Mouse (Mus musculus) kidney, adult 9 months (tissue): ENCODE results near the gene Capg.

Experiments used
- DNase-seq: peaks from one replicate; pipeline ENCODE4 v3.0.0; 2022

The Capg gene

DNA sequence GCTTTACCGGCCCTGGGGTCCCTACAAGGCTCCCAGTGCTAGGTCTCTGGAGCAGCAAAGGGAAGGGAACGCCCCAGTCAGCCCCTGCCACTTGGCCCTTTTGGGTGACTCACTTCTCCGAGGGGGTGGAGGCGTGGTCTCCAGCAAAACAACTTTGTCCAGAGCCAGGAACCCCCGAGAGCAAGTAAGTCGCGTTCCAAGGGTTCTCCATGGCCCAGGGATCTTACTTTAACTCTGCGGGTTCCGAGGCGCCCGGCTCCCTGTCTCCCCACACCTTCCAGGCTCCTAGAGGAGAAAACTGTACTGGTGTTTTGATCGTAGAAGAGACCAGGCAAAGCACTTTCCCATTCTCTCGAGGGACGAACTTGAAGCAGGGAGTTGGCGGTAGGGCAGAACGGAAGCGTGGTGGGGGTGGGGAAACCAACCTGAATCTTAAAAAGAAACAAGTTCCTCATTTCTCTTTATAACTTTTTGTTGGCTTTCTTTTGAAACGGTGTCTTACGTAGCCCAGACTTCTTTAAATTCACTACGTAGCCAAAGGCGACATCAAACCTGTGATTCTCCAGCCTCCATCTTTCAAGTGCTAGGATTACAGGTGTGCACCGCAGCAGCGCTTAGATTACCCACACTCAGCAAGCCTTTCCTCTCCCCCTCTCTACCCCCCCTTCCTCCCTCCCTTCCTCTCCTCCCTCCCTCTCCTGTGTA, at the start of gene Capg:
Capg (plus strand) TSS at position 109 of the 705 bp plus-strand sequence.
- DNase-seq, result peak; percentile 61

DNA sequence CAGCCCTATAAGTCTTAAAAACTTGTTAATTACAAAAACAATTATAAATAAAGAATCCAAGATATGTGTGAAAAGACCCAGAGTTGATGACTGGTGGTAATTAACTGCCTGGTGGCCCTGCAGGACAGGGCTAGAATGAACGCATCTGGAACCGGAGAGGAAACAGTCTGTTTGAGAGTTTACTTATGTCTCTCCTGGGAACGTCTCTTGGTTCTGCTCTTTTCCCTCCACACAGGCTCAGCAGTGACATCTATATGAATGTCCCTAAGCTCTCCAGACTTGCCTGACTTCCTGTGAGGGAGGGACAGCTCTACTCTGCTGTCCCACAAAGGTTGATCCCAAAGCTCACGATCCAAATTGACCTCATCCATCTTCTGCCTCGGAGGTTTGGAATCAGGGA, 45.2 kb upstream of the Capg start:
- no peak for DNase-seq

DNA sequence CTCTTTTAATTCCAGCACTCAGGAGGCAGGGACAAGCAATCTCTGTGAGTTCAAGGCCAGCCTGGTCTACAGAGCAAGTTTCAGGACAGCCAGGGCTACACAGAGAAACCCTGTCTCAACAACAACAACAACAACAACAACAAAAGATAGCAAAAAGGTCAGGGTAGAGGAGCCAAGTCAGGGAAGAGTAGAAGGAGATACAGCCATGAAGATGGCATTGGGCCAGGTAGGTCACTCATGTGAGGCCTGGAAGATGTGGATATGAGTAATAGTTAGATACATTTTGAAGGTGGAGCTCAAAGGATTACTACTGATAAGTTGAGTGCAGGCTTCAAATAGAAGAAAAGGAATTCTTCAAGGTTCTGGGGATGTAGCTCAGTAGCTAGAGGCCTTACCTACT, 40.9 kb upstream of the Capg start:
- no peak for DNase-seq

DNA sequence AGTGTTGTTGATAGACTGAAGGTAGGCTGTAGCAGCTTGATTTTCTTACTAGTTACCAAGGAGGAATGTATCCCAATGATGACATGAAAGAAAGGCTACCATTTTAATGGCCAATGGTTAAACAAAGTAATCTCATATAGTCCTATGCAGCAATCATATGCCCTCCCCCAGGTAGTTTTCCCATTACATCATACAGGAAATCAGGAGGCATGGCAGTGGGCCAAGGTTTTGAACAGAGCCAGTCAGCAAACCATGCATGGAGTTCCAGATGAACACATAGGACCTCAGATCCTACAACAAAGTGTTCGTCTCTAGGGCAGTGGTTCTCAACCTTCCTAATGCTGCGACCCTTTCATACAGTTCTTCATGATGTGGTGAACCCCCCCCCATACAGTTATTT, 40.3 kb upstream of the Capg start:
- DNase-seq, result peak; percentile 79

DNA sequence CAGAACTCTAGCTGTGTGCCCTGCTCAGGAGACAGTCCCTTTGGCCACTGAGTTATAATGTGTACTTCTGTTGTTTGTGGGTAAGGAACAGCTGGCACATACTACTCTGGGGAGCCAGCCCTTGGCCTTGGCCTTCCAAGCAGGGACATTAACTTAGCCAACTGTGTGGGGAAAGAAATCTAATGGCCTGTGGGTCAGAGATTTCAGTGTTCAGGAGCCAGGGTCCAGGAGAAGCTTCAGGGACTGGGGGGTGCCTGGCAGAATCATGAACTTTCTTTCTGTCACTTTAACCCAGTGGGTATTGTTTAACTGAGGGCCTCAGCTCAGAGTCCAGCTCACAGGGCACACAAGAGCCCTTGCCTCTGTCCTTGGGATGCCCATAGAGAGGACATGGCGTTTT, 38.1 kb upstream of the Capg start:
- DNase-seq, result peak; percentile 73

DNA sequence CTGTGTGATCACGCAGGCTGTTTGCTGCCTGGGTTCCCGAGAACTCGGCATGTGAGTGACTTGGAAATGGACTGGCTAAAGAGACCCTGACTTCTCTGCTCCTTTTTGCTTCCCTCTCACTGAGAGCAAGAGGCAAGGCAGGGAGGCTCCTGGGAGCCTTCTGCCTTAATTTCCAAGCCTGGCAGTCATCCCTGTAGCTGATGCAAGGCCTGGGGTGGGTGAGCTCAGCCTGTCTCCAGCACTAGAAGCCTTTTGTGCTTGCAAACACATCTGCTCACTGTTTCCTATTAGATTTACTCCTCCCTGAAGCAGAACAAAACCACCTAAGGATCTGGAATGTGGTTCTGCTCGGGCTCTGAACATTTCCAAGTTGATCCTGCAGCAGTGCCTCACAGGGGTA, 35.6 kb upstream of the Capg start:
- DNase-seq, result no peak

DNA sequence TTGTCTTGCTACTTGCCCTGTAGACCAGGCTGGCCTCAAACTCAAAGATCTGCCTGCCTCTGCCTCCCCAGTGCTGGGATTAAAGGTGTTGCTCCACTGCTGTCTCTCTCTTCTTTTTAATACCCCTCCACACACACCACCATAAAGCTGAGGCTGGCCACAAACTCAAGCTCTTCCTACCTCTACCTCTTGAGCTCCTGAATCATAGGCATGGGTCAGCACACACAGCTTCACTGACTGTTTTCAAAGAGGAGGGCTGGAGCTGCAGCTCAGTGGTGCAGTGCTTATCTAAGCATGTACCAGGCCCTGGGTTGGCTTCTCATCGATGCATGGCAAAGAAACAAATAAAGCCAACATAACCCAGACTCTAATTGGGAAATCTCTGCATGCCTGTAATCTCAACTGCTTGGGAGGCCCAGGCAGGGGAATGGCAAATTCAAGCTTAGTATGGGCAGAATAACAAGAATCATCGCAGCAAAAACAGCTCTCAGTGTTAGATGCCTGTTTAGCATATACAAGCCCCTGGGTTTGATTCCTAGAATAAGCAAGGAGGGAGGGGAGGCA, 34.2 kb upstream of the Capg start:
- no peak for DNase-seq

DNA sequence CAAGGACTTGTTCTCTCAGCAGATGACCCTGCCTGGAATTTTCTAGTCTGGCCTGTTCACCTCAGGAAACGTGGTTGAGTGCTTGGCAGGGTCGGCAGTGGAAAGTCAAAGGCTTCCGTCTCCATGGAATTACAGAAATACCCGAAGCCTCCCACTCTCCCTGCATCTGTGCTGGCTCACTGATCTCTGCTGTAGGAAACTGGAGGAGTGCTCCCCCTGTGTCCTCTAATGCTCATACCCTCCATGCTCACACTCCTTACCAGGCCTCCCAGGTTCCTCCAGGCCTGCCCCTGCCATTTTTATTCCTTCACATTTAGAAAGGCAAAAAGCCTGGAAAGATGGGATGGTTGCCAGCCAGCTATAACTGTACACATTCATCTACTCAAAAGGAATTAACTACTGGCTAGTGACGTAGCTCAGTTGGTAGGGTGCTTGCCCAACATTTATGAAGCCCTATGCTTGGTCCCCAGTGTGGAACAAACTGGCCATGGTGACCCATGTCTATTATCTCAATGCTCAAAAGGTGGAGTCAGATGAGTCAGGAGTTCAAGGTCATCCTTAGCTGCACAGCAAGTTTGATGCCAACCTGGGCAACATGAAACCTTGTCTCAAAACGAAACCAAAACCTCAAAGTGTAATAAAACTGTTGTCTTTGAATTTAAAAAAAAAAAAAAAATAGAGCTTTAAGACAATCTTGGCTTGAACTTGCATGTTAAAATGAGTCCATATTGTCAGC, 33.3 kb upstream of the Capg start:
- peak; percentile 54 for DNase-seq

DNA sequence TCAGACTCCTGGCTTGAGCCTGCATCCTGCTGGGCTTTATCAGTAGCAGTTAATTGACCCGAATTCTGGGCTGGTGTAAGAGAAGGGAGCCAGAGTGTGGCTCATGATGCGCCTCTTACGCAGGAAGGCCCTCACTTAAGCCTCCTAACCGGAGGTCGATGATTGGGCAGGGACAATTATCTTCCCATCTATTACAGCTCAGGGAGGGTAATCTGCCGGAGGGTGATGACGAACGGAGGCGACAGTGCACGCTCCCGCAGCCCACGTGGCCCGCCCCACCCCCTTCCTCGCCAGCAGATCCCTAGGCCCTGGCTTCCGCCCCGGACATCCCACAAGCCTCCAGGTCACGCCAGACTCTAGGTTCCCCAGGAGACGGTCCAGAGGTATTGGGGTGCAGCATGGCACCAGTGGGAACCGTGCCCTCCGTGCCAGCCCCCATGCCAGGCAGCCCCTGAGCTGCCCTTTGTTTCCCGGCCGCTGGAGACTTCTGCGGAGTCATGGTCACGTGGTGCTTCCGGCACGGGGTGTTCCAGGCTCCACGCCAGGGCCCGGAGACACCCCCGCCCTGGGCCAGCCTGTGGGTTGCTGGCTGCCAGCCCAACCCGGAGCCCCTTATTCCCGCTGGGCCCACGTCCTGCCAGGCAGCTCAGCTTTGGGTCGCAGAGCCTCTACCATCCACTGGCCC, 31.7 kb upstream of the Capg start:
- peak; percentile 94 for DNase-seq

DNA sequence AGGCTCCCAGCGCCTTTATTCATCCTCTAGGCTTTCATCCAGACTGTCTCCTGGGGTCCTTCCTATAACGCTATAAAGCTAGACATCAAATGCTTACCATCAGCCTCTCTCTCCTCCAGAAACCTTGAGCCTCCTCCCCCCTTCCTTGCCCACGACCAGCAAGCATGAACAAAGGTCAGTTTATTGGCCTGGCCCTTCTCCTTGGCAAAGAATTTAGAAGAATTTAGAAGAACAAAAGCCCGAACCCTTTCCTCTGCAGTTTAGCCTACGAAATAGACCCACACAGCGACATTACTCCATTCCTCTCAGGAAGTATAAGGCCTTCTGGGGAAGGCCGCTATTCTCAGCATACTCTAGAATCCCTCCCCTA, 31.1 kb upstream of the Capg start:
- DNase-seq, result no peak

DNA sequence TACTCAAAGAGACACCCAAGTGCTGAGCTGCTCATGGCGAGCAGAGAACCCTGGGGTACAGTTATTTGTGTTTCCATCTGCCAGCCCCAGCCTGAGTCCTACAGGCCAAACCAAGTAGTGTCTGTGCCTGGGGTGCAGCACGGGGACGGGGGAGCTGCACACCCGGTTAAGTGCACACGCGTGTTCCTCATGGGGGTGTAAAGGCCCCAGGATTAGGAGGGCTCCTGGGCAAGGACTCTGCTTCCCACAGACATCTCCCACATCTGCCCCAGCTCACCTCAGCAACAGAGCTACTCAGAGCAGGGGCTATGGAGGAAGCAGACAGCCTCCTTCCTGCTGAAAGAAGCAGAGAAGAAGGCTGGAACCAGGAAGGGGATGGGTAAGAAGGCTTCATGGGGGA, 28.5 kb upstream of the Capg start:
- DNase-seq, result no peak

DNA sequence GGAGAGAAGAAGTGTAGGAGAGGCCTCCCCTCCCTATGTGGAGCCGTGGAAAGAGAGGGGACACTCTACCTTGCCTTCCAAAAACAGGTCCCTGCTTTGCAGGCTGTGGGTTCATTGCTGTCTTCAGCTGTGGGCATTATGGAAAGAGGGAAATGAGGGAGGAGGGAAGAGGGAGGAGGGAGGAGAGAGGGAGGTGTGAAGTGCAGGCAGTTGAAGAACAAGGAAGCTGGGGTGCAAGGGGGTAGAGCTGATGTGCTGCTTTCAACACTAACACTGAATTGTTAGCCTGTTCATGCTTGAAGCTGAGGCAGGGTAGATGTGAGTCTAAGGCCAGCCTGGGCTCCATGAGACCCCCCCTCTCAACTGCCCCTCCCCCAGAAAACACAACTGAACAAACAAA, 25.3 kb upstream of the Capg start:
- DNase-seq, result no peak

DNA sequence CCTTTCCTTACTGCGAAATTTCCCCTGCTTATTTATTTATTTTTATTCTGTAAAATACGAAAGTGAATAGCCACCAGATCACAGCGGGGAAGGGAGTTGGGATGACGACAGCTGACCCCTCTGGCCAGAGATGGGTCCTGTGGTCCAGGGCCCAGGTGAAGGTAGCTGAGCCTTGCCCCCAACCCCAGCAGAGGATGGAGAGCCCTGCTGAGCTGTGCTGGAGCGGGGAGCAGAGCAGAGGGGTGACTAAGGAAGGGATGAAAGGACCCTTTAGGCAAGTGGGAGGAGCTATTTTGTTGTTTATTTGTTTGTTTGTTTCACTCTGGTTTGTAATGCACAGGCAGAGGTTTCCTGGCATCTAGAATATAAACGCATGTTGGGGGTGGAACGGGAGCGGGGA, 24.9 kb upstream of the Capg start:
- no peak for DNase-seq

DNA sequence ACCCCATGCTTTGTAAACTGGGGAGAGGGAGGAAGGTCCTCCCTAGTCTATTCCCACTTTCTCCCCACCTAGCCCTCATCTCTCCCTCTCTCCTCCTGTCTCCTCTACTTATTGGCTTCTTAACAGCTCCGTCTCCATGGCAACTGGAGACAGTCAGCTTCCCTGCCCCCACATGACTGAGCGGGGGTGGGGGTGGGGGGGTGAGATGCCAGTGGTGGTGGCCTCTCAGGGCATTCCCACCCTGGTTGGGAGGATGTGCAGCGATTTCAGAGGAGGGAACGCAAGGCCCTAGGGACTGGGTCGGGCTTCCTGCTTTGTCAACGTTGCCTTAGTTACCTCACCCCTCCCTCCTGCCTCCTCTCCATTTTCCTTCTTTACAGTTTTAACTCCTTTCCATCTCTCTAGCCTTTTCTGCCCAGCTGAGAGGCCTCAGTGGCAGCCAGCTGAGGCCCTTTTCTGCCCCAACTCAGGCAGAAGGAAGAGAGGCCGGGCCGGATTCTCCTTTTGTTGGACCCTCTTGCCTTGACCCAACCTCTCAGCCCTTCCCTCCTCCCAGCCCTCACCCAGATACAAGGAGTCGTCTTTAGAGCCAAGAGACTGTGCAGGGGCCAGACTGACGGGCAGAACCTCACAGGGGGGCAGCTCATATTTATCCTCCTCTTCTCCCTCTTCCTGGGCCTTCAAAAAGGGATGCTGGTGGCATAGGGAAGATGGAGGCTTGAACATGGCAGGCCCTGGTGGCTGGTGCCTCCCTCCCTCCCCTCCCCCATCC, 24.1 kb upstream of the Capg start:
- no peak for DNase-seq

DNA sequence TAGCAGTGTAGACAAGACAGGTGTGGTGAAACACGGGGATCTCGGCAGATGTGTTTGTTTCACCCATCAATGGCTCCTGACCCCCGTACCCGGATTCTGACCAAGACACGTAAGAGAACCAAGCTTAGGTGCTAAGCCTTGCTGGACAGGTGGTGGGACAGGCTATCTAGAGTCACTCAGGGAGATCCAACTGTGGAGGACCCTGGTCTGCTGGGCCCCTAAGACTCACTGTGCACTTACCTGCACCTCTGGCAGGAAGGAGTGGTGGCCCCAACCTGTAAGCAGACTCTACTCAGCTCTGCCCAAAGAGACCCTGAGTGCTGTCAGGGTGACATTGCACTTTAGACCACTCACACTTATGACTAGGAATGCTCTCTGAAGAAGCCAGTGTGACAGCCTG, 23.3 kb upstream of the Capg start:
- no peak for DNase-seq

DNA sequence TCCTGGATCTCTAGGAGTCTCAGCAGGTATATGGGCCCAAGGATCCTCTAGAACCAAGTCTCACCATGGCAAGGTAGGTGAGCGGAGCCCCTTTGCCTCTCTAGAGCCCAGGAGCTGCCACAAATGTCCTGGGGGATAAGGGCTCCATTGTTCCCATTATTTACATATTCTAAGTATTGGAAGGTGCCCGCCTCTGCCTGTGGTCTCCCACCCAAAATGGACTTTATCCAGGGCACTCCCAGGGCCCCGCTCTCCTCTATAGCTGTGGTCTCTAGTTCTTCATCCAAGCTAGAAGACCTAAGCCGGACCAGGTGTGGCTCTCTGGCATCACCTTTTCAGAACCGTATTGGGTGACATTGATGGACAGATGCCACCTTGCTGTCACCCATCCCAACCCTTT, 22.6 kb upstream of the Capg start, which contains the start of gene Sh2d6:
Sh2d6 (minus strand) TSS at position 101 of the 400 bp plus-strand sequence.
- no peak for DNase-seq

DNA sequence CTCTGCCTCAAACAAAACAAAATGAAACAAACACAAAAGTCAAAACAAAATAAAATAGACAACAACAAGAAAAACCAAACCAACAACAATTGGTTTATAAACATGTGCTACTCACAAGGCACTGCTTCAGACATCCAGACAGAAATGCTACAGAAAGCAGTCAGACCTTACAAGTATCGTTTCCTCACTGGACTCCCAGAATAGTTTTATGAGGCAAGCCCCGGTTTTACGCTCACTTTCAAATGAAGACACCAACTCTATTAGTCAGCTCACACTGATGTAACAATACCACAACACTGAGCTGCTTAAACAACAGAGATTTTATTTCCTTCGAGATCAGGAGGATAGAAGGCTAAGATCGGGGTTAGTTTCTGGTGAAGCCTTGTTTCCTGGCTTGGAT, 21.9 kb upstream of the Capg start:
- DNase-seq, result no peak

DNA sequence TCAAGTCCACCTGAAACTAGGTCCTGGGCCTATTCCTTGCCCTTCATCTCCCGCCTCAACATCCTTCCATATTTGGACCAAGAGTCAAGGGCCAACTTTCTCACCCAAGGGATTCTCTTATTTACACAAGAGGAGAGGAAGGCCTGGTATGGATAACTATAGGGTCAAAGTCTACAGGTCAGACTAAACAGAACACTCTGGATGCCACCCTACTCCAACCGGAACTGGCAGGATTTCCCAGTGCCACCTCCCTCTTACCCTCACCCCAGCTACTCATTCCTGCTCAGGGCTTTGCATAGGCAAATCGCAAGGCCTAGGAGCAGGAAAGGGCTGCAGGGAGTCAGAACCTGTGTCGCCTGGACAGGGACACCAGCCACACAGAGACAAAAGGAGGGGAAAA, 21.0 kb upstream of the Capg start:
- no peak for DNase-seq

DNA sequence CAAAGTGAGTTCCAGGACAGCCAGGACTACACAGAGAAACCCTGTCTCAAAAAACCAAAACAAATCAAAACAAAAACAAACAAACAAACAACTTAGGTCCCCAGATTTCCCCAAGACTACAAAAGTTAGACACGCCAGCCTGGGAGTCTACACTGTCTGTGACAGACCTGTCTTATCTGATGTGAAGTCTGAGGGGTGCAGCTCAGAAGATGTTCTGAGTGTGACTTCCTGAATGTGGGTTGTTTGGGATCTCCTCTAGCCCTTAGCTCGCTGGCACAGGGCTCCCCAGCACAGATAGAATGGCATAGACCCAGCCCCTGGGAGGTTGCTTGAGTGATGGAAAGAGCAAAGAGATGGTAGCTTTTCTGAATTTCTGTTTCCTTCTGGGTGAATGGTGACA, 20.0 kb upstream of the Capg start:
- no peak for DNase-seq

DNA sequence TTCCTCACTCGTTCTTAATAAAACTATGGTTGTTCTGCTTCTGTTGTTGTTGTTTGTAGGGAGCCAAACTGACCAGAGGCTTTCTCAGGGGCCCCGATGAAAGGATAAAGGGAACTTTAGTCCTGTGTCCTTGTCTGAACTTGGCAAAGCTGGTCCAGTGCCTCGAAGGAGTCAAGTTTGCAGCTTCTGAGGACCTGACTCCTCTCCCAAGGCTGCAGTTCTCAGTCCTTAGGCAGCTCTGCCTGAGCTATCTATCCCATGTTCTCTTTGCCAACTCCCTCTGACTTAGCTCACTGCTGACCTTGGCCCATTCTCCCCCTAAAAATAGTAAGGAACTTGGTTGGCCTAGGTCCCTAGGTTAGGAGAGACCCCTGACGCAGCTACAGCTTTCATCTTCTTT, 17.1 kb upstream of the Capg start:
- no peak for DNase-seq

DNA sequence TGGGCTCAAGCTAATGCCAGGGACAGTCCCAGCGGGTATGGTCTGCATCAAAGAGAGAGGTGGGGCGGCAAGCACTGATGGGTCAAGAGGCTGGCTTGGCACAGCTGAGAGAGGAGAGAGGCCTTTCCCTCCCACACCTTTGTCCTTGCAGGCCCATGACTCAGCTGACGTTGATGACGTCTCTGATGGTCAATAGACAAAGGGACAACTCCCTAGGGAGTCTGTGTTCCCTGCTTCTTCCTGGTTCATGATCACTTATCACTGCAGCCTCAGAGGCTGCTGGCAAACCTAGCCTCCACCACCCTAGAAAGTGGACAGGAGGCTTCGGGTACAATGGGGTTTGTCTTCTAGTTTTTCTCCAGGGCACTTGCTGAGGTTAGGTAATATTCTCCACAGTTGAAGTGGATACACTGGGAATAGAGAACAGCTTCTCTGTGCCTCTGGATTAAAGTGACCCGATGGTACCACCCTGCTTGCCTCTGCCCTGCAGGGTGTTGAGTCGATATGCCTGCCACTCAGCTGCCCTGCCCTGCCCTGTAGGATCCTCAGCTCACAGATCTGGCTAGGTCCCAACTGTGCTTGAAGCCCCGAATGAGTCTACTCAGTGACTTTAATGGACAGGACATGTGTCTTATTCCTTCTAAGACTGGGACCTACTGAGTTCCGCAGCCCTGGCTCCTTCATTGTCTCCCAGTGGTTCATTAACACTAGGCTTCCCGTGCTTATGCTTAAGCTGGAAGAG, 15.6 kb upstream of the Capg start:
- peak; percentile 71 for DNase-seq

DNA sequence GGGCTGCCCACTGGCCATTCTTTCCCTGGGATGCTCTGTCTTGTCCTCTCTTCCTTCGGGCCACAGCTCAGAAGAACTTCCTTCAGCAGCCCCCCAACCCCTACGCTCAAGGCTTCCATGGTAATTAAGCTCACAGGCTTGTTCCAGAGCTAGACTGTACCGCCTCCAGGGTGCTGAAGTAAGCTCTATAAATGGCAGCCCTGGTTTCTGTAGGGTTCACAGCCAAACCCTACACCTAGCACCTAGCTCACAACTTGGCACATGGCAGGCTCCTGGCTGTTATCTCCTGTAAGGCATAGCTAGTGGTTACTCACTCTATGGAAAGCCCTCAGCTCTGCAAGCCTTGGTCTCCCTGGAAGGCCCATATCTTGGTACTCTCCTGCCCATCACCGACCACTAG, 11.6 kb upstream of the Capg start:
- no peak for DNase-seq
